Mouse (Mus musculus): ENCODE results near the gene Cd86. TPM values are rescaled to one million over a fixed set of nuclear protein-coding genes. Genes with fewer than 3 reads are reported as not detected.

Gene Cd86
- polyA plus RNA-seq, 1 experiment from 2014 or later = 1.7 TPM

DNA sequence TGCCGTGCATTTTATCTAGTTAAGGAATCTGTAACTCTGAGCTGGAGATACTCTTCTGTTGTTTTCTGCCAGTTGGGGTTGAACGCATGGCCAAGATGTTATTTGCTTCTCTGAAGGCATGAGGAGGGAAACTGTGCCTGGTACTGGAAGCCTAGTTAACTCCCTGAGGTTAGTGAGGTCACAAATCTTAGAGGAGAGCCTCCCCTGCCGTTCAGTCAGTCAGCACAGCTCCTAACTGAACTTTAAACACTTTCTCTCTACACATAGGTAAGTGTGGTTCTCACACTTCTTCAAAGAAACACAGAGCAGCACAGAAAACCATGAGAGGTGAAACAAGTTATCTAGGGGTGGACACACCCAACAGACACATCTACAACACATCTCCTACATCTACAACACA is 4.7 kb upstream of the Cd86 start:
- Histone ChIP-seq H3K27ac (ENCODE audit: low read depth, low read length) (no peak overlapping the region), H3K9me3 (ENCODE audit: control insufficient read depth, low read length) (no peaks in the 10 kb centered on the region), H3K4me3 (ENCODE audit: low read length) (no peak overlapping the region), H3K4me1 (ENCODE audit: control insufficient read depth, insufficient read depth, low read depth, low read length) (no peaks in the 10 kb centered on the region), H3K4me2 (ENCODE audit: low read length) (no peak overlapping the region), H3K9ac (ENCODE audit: low read depth, low read length) (no peak overlapping the region), H3K36me3 (ENCODE audit: control insufficient read depth, insufficient read depth, low read length) (no peaks in the 10 kb centered on the region), H3K27me3 (replicated peaks; ENCODE audit: control insufficient read depth, insufficient read depth, low read length) (no peaks in the 10 kb centered on the region)
- WGBS = 87% methylated on average over 3 of the region's 3 CpGs
- ATAC-seq = no peak

- no peak overlapping the region for H3K27ac ChIP-seq (ENCODE audit: low read depth, low read length)
- no peaks in the 10 kb centered on the region for H3K36me3 ChIP-seq (ENCODE audit: control insufficient read depth, insufficient read depth, low read length)
- WGBS = 91% methylated on average over 10 of the region's 10 CpGs
- no peaks in the 10 kb centered on the region for H3K27me3 ChIP-seq (replicated peaks; ENCODE audit: control insufficient read depth, insufficient read depth, low read length)
- ATAC-seq = no peak
- H3K4me3 ChIP-seq (ENCODE audit: low read length) = no peak overlapping the region
- H3K9me3 ChIP-seq (ENCODE audit: control insufficient read depth, low read length) = no peaks in the 10 kb centered on the region
- no peak overlapping the region for H3K9ac ChIP-seq (ENCODE audit: low read depth, low read length)
- no peaks in the 10 kb centered on the region for H3K4me1 ChIP-seq (ENCODE audit: control insufficient read depth, insufficient read depth, low read depth, low read length)
- no peak overlapping the region for H3K4me2 ChIP-seq (ENCODE audit: low read length)
Observed at GRCm38 (mm10) chr16:36666448-36667017, 652 bp upstream of the Cd86 start.

GRCm38 (mm10) chr16:36663484-36663883 is 2.4 kb downstream of the Cd86 start:
- Histone ChIP-seq H3K27me3 (replicated peaks; ENCODE audit: control insufficient read depth, insufficient read depth, low read length) (no peaks in the 10 kb centered on the region), H3K9me3 (ENCODE audit: control insufficient read depth, low read length) (no peaks in the 10 kb centered on the region), H3K4me2 (ENCODE audit: low read length) (no peak overlapping the region), H3K4me1 (ENCODE audit: control insufficient read depth, insufficient read depth, low read depth, low read length) (no peaks in the 10 kb centered on the region), H3K9ac (ENCODE audit: low read depth, low read length) (no peak overlapping the region), H3K27ac (ENCODE audit: low read depth, low read length) (no peak overlapping the region), H3K4me3 (ENCODE audit: low read length) (no peak overlapping the region), H3K36me3 (ENCODE audit: control insufficient read depth, insufficient read depth, low read length) (no peaks in the 10 kb centered on the region)
- 92% methylated on average over 5 of the region's 5 CpGs for WGBS
- ATAC-seq = no peak

DNA sequence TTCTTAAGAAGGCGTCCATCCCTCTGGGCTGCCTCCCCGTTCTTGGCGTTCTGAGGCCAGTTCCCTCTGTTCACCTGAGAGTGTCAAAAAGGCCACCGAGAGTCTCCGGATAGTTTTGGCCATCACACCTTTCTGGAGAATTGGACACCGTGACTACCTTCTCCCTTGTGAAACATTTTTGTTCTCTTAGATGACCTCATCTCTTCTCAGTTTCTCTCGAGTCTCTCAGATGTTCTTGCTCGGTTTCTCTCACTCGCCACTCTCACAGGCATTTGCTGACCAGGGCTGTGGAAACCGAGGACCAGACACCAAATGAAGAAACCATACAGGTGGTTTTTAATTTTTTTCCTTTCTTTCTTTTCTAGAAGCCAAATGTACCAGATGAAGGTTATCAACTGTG is 4.6 kb downstream of the Cd86 start:
- Histone ChIP-seq H3K9ac (ENCODE audit: low read depth, low read length) (no peak overlapping the region), H3K36me3 (ENCODE audit: control insufficient read depth, insufficient read depth, low read length) (no peaks in the 10 kb centered on the region), H3K4me1 (ENCODE audit: control insufficient read depth, insufficient read depth, low read depth, low read length) (no peaks in the 10 kb centered on the region), H3K4me2 (ENCODE audit: low read length) (no peak overlapping the region), H3K9me3 (ENCODE audit: control insufficient read depth, low read length) (0 out of 2 replicates have a peak, but pooled peaks cover 4% of the 10 kb centered on the region), H3K27me3 (replicated peaks; ENCODE audit: control insufficient read depth, insufficient read depth, low read length) (no peaks in the 10 kb centered on the region), H3K27ac (ENCODE audit: low read depth, low read length) (no peak overlapping the region), H3K4me3 (ENCODE audit: low read length) (no peak overlapping the region)
- ATAC-seq = no peak
- WGBS = 92% methylated on average over 10 of the region's 10 CpGs

- no peak overlapping the region for H3K4me2 ChIP-seq (ENCODE audit: low read length)
- H3K9ac ChIP-seq (ENCODE audit: low read depth, low read length) = no peak overlapping the region
- H3K4me1 ChIP-seq (ENCODE audit: control insufficient read depth, insufficient read depth, low read depth, low read length) = no peaks in the 10 kb centered on the region
- H3K9me3 ChIP-seq (ENCODE audit: control insufficient read depth, low read length) = 0 out of 2 replicates have a peak, but pooled peaks cover 4% of the 10 kb centered on the region
- H3K27ac ChIP-seq (ENCODE audit: low read depth, low read length) = no peak overlapping the region
- 94% methylated on average over 4 of the region's 4 CpGs for WGBS
- H3K27me3 ChIP-seq (replicated peaks; ENCODE audit: control insufficient read depth, insufficient read depth, low read length) = no peaks in the 10 kb centered on the region
- no peak overlapping the region for H3K4me3 ChIP-seq (ENCODE audit: low read length)
- no peak for ATAC-seq
- no peaks in the 10 kb centered on the region for H3K36me3 ChIP-seq (ENCODE audit: control insufficient read depth, insufficient read depth, low read length)
Observed at GRCm38 (mm10) chr16:36655910-36656309, 10.0 kb downstream of the Cd86 start.

DNA sequence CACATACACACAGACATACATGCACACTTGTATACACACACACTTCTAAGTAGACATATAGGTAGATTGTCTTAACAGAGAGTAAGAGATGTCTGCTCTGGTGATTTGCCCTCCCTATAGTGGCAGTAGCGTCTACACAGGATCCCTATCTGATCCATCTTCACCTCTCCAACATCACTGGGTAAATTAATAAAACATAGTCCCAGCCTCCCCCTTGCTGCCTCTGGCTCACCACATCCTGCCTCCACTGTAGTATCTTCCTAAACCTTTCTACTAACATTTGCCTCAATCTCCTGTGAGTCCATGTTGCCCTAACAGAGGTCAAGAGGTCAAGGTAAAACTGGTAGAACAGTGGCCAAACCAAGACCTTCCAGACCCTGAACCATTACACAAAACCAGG is 10.7 kb downstream of the Cd86 start:
- no peak overlapping the region for H3K27ac ChIP-seq (ENCODE audit: low read depth, low read length)
- no peaks in the 10 kb centered on the region for H3K27me3 ChIP-seq (replicated peaks; ENCODE audit: control insufficient read depth, insufficient read depth, low read length)
- H3K9ac ChIP-seq (ENCODE audit: low read depth, low read length) = no peak overlapping the region
- 93% methylated on average over 1 of the region's 1 CpGs for WGBS
- no peak for ATAC-seq
- no peaks in the 10 kb centered on the region for H3K36me3 ChIP-seq (ENCODE audit: control insufficient read depth, insufficient read depth, low read length)
- H3K4me1 ChIP-seq (ENCODE audit: control insufficient read depth, insufficient read depth, low read depth, low read length) = no peaks in the 10 kb centered on the region
- H3K9me3 ChIP-seq (ENCODE audit: control insufficient read depth, low read length) = 0 out of 2 replicates have a peak, but pooled peaks cover 4% of the 10 kb centered on the region
- no peak overlapping the region for H3K4me3 ChIP-seq (ENCODE audit: low read length)
- no peak overlapping the region for H3K4me2 ChIP-seq (ENCODE audit: low read length)

GRCm38 (mm10) chr16:36651174-36651766 is 14.6 kb downstream of the Cd86 start:
- Histone ChIP-seq H3K9ac (ENCODE audit: low read depth, low read length) (no peak overlapping the region), H3K27me3 (replicated peaks; ENCODE audit: control insufficient read depth, insufficient read depth, low read length) (no peaks in the 10 kb centered on the region), H3K36me3 (ENCODE audit: control insufficient read depth, insufficient read depth, low read length) (no peaks in the 10 kb centered on the region), H3K4me1 (ENCODE audit: control insufficient read depth, insufficient read depth, low read depth, low read length) (no peaks in the 10 kb centered on the region), H3K4me2 (ENCODE audit: low read length) (no peak overlapping the region), H3K27ac (ENCODE audit: low read depth, low read length) (no peak overlapping the region), H3K9me3 (ENCODE audit: control insufficient read depth, low read length) (no peaks in the 10 kb centered on the region), H3K4me3 (ENCODE audit: low read length) (no peak overlapping the region)
- no peak for ATAC-seq
- 61% methylated on average over 6 of the region's 6 CpGs for WGBS

- no peak overlapping the region for H3K4me3 ChIP-seq (ENCODE audit: low read length)
- H3K9ac ChIP-seq (ENCODE audit: low read depth, low read length) = no peak overlapping the region
- WGBS = 87% methylated on average over 4 of the region's 4 CpGs
- no peaks in the 10 kb centered on the region for H3K36me3 ChIP-seq (ENCODE audit: control insufficient read depth, insufficient read depth, low read length)
- H3K4me1 ChIP-seq (ENCODE audit: control insufficient read depth, insufficient read depth, low read depth, low read length) = no peaks in the 10 kb centered on the region
- H3K9me3 ChIP-seq (ENCODE audit: control insufficient read depth, low read length) = no peaks in the 10 kb centered on the region
- no peak overlapping the region for H3K27ac ChIP-seq (ENCODE audit: low read depth, low read length)
- H3K4me2 ChIP-seq (ENCODE audit: low read length) = no peak overlapping the region
- H3K27me3 ChIP-seq (replicated peaks; ENCODE audit: control insufficient read depth, insufficient read depth, low read length) = no peaks in the 10 kb centered on the region
- ATAC-seq = no peak
Observed at GRCm38 (mm10) chr16:36650511-36650910, 15.4 kb downstream of the Cd86 start.

- H3K27ac ChIP-seq (ENCODE audit: low read depth, low read length) = no peak overlapping the region
- ATAC-seq = no peak
- no peak overlapping the region for H3K4me3 ChIP-seq (ENCODE audit: low read length)
- no peaks in the 10 kb centered on the region for H3K27me3 ChIP-seq (replicated peaks; ENCODE audit: control insufficient read depth, insufficient read depth, low read length)
- no peaks in the 10 kb centered on the region for H3K9me3 ChIP-seq (ENCODE audit: control insufficient read depth, low read length)
- H3K4me2 ChIP-seq (ENCODE audit: low read length) = no peak overlapping the region
- H3K4me1 ChIP-seq (ENCODE audit: control insufficient read depth, insufficient read depth, low read depth, low read length) = no peaks in the 10 kb centered on the region
- H3K9ac ChIP-seq (ENCODE audit: low read depth, low read length) = no peak overlapping the region
- WGBS = 22% methylated on average over 3 of the region's 3 CpGs
- no peaks in the 10 kb centered on the region for H3K36me3 ChIP-seq (ENCODE audit: control insufficient read depth, insufficient read depth, low read length)
Observed at GRCm38 (mm10) chr16:36649304-36649703, 16.6 kb downstream of the Cd86 start.
